Mouse (Mus musculus): ENCODE data around the gene Atp8b5. TPM values are rescaled to one million over a fixed set of nuclear protein-coding genes. Genes with fewer than 3 reads are reported as not detected.

Gene Atp8b5
- 0.24 and 0.29 TPM in 2 replicates for polyA plus RNA-seq (2015; fragmentation: Nextera tagmentation; extraction: Ambion mirVana)

- Histone ChIP-seq H3K27me3 (no peaks in the 10 kb centered on the region), H3K36me3 (no peaks in the 10 kb centered on the region), H3K9me3 (no peaks in the 10 kb centered on the region), H3K27ac (no peak within 1 kb of the TSS), H3K4me1 (peaks cover 7% of the 10 kb centered on the region; the same call in 1 of the 2 replicates), H3K9ac (no peak within 1 kb of the TSS), H3K4me2 (peak within 1 kb of the TSS; percentile 57), H3K4me3 (peak within 1 kb of the TSS; percentile 28)
- no peak; the same call in 1 of the 2 replicates for ATAC-seq (ENCODE audit: borderline replicate concordance, extremely low read depth, low FRiP score, low TSS enrichment)
- 3% methylated on average over 19 of the region's 19 CpGs for WGBS
Observed at GRCm38 (mm10) chr4:43266623-43267322, at the start of gene Atp8b5. Atp8b5 (plus strand) TSS chr4:43267159.

- WGBS, result 97% methylated on average over 1 of the region's 1 CpGs
Observed at GRCm38 (mm10) chr4:43217997-43218396, 49.0 kb upstream of the Atp8b5 start.

GRCm38 (mm10) chr4:43231821-43232220 is 35.1 kb upstream of the Atp8b5 start:
- Histone ChIP-seq H3K36me3 (no peaks in the 10 kb centered on the region), H3K4me1 (no peaks in the 10 kb centered on the region), H3K9ac (no peak overlapping the region), H3K9me3 (no peaks in the 10 kb centered on the region), H3K27ac (no peak overlapping the region), H3K4me2 (no peak overlapping the region), H3K4me3 (no peak overlapping the region), H3K27me3 (no peaks in the 10 kb centered on the region)
- no peak for ATAC-seq (ENCODE audit: borderline replicate concordance, extremely low read depth, low FRiP score, low TSS enrichment)
- 80% methylated on average over 3 of the region's 3 CpGs for WGBS

More at GRCm38 (mm10) chr4:43217997-43218396, 49.0 kb upstream of the Atp8b5 start:
- Histone ChIP-seq H3K36me3 (no peaks in the 10 kb centered on the region), H3K4me1 (no peaks in the 10 kb centered on the region), H3K4me2 (no peak overlapping the region), H3K27me3 (no peaks in the 10 kb centered on the region), H3K27ac (no peak overlapping the region), H3K9me3 (no peaks in the 10 kb centered on the region), H3K4me3 (no peak overlapping the region), H3K9ac (no peak overlapping the region)
- ATAC-seq (ENCODE audit: borderline replicate concordance, extremely low read depth, low FRiP score, low TSS enrichment), result no peak

GRCm38 (mm10) chr4:43232985-43233384 is 34.0 kb upstream of the Atp8b5 start:
- H3K4me2 ChIP-seq, result no peak overlapping the region
- no peak overlapping the region for H3K4me3 ChIP-seq
- no peak overlapping the region for H3K9ac ChIP-seq
- no peaks in the 10 kb centered on the region for H3K27me3 ChIP-seq
- H3K36me3 ChIP-seq, result no peaks in the 10 kb centered on the region
- H3K27ac ChIP-seq, result no peak overlapping the region
- H3K9me3 ChIP-seq, result no peaks in the 10 kb centered on the region
- ATAC-seq (ENCODE audit: borderline replicate concordance, extremely low read depth, low FRiP score, low TSS enrichment), result no peak
- H3K4me1 ChIP-seq, result no peaks in the 10 kb centered on the region
- WGBS, result 85% methylated on average over 1 of the region's 1 CpGs

GRCm38 (mm10) chr4:43233489-43233888 is 33.5 kb upstream of the Atp8b5 start:
- WGBS, result 82% methylated on average over 6 of the region's 6 CpGs
- Histone ChIP-seq H3K27me3 (no peaks in the 10 kb centered on the region), H3K4me2 (no peak overlapping the region), H3K4me1 (no peaks in the 10 kb centered on the region), H3K9ac (no peak overlapping the region), H3K36me3 (no peaks in the 10 kb centered on the region), H3K4me3 (no peak overlapping the region), H3K27ac (no peak overlapping the region), H3K9me3 (no peaks in the 10 kb centered on the region)
- no peak for ATAC-seq (ENCODE audit: borderline replicate concordance, extremely low read depth, low FRiP score, low TSS enrichment)

GRCm38 (mm10) chr4:43236898-43237297 is 30.1 kb upstream of the Atp8b5 start:
- no peaks in the 10 kb centered on the region for H3K4me1 ChIP-seq
- no peaks in the 10 kb centered on the region for H3K27me3 ChIP-seq
- ATAC-seq (ENCODE audit: borderline replicate concordance, extremely low read depth, low FRiP score, low TSS enrichment), result no peak
- H3K36me3 ChIP-seq, result no peaks in the 10 kb centered on the region
- no peaks in the 10 kb centered on the region for H3K9me3 ChIP-seq
- no peak overlapping the region for H3K27ac ChIP-seq
- H3K4me3 ChIP-seq, result no peak overlapping the region
- WGBS, result 90% methylated on average over 9 of the region's 9 CpGs
- H3K9ac ChIP-seq, result no peak overlapping the region
- no peak overlapping the region for H3K4me2 ChIP-seq

GRCm38 (mm10) chr4:43240716-43241115 is 26.2 kb upstream of the Atp8b5 start:
- no peak overlapping the region for H3K9ac ChIP-seq
- H3K9me3 ChIP-seq, result no peaks in the 10 kb centered on the region
- WGBS, result 76% methylated on average over 1 of the region's 1 CpGs
- ATAC-seq (ENCODE audit: borderline replicate concordance, extremely low read depth, low FRiP score, low TSS enrichment), result no peak
- no peak overlapping the region for H3K4me2 ChIP-seq
- H3K27me3 ChIP-seq, result no peaks in the 10 kb centered on the region
- H3K4me1 ChIP-seq, result no peaks in the 10 kb centered on the region
- H3K27ac ChIP-seq, result no peak overlapping the region
- no peaks in the 10 kb centered on the region for H3K36me3 ChIP-seq
- no peak overlapping the region for H3K4me3 ChIP-seq

GRCm38 (mm10) chr4:43244022-43244421 is 22.9 kb upstream of the Atp8b5 start:
- 36% methylated on average over 2 of the region's 2 CpGs for WGBS
- no peak overlapping the region for H3K27ac ChIP-seq
- ATAC-seq (ENCODE audit: borderline replicate concordance, extremely low read depth, low FRiP score, low TSS enrichment), result no peak
- H3K4me1 ChIP-seq, result no peaks in the 10 kb centered on the region
- H3K9ac ChIP-seq, result no peak overlapping the region
- H3K36me3 ChIP-seq, result no peaks in the 10 kb centered on the region
- no peak overlapping the region for H3K4me3 ChIP-seq
- H3K9me3 ChIP-seq, result no peaks in the 10 kb centered on the region
- no peak overlapping the region for H3K4me2 ChIP-seq
- H3K27me3 ChIP-seq, result no peaks in the 10 kb centered on the region

GRCm38 (mm10) chr4:43245776-43246175 is 21.2 kb upstream of the Atp8b5 start:
- no peaks in the 10 kb centered on the region for H3K36me3 ChIP-seq
- H3K9me3 ChIP-seq, result no peaks in the 10 kb centered on the region
- H3K4me3 ChIP-seq, result no peak overlapping the region
- H3K4me2 ChIP-seq, result no peak overlapping the region
- no peak for ATAC-seq (ENCODE audit: borderline replicate concordance, extremely low read depth, low FRiP score, low TSS enrichment)
- no peak overlapping the region for H3K9ac ChIP-seq
- WGBS, result 84% methylated on average over 4 of the region's 4 CpGs
- no peaks in the 10 kb centered on the region for H3K27me3 ChIP-seq
- no peak overlapping the region for H3K27ac ChIP-seq
- no peaks in the 10 kb centered on the region for H3K4me1 ChIP-seq

- no peaks in the 10 kb centered on the region for H3K36me3 ChIP-seq
- H3K9me3 ChIP-seq, result no peaks in the 10 kb centered on the region
- H3K4me3 ChIP-seq, result no peak overlapping the region
- no peak overlapping the region for H3K9ac ChIP-seq
- H3K27me3 ChIP-seq, result no peaks in the 10 kb centered on the region
- 75% methylated on average over 7 of the region's 7 CpGs for WGBS
- ATAC-seq (ENCODE audit: borderline replicate concordance, extremely low read depth, low FRiP score, low TSS enrichment), result no peak
- H3K27ac ChIP-seq, result no peak overlapping the region
- H3K4me1 ChIP-seq, result no peaks in the 10 kb centered on the region
- H3K4me2 ChIP-seq, result no peak overlapping the region
Observed at GRCm38 (mm10) chr4:43248026-43248425, 18.9 kb upstream of the Atp8b5 start.

- H3K9ac ChIP-seq, result no peak overlapping the region
- H3K27ac ChIP-seq, result no peak overlapping the region
- ATAC-seq (ENCODE audit: borderline replicate concordance, extremely low read depth, low FRiP score, low TSS enrichment), result no peak
- no peaks in the 10 kb centered on the region for H3K36me3 ChIP-seq
- no peaks in the 10 kb centered on the region for H3K27me3 ChIP-seq
- no peak overlapping the region for H3K4me2 ChIP-seq
- WGBS, result 80% methylated on average over 2 of the region's 2 CpGs
- no peaks in the 10 kb centered on the region for H3K9me3 ChIP-seq
- no peaks in the 10 kb centered on the region for H3K4me1 ChIP-seq
- H3K4me3 ChIP-seq, result no peak overlapping the region
Observed at GRCm38 (mm10) chr4:43248909-43249308, 18.1 kb upstream of the Atp8b5 start.

GRCm38 (mm10) chr4:43251269-43251668 is 15.7 kb upstream of the Atp8b5 start:
- H3K36me3 ChIP-seq, result no peaks in the 10 kb centered on the region
- no peaks in the 10 kb centered on the region for H3K4me1 ChIP-seq
- no peak overlapping the region for H3K4me3 ChIP-seq
- no peaks in the 10 kb centered on the region for H3K9me3 ChIP-seq
- H3K4me2 ChIP-seq, result no peak overlapping the region
- no peak overlapping the region for H3K27ac ChIP-seq
- no peak for ATAC-seq (ENCODE audit: borderline replicate concordance, extremely low read depth, low FRiP score, low TSS enrichment)
- no peak overlapping the region for H3K9ac ChIP-seq
- WGBS, result 59% methylated on average over 6 of the region's 6 CpGs
- H3K27me3 ChIP-seq, result no peaks in the 10 kb centered on the region
